18 mouse cellular contexts compared by ENCODE assay signal in the genomic region with DNA sequence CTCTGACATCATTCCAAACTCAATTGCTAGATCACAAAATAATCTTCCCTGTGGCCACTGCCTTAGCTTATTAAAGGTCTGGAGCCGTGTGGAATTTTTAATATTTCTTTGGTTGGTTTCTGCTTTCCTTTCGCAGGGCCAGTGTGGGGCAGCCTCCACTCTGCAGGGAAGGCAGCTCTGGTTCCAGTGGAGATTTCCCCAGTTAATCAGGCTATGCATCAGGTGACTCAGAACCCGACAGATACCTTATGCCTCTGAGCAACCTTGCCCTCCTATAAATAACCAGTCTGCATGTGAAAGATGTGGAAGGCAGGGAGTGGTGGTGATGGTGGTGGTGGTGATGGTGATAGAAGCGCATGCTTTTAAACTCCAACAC. TPM values are rescaled to one million over a fixed set of nuclear protein-coding genes. Genes with fewer than 3 reads are reported as not detected.
DNase-seq lines count a peak whose midpoint lies in the region; ATAC-seq lines count a peak whose summit lies in the region.
"Had no signal": no experiment of that assay in that cellular context is flagged by ENCODE, and none has a peak within 500 bp of the region (broad histone marks: within the 10 kb centered on the region; RNA-seq: fewer than 3 reads in every experiment).

No protein-coding gene starts in this region.

- peak overlapping the region; percentile 29; the same call in 1 of the 2 replicates for H3K27ac ChIP-seq in embryonic facial prominence, embryonic 13.5 days
- no peak overlapping the region for H3K27ac ChIP-seq in embryonic facial prominence, embryonic 10.5 days (replicated peaks)
- 0 out of 2 replicates have a peak overlapping the region, but pooled peaks have one; percentile 20 for H3K27ac ChIP-seq in neural tube, embryonic 13.5 days (replicated peaks)
- H3K27ac ChIP-seq in midbrain, embryonic 15.5 days, result peak overlapping the region; percentile 64
- H3K27ac ChIP-seq: left cerebral cortex, adult 2 months; neural tube, embryonic 12.5 days had no signal

- H3K4me3 ChIP-seq in embryonic facial prominence, embryonic 13.5 days, result no peak overlapping the region
- H3K4me3 ChIP-seq in embryonic facial prominence, embryonic 10.5 days, result no peak overlapping the region
- no peak overlapping the region for H3K4me3 ChIP-seq in neural tube, embryonic 13.5 days
- no peak overlapping the region for H3K4me3 ChIP-seq in midbrain, embryonic 15.5 days
- H3K4me3 ChIP-seq: heart, embryonic 12.5 days; left cerebral cortex, adult 2 months; megakaryocyte, embryonic 14.5 days; neural tube, embryonic 12.5 days had no signal

- no peak for DNase-seq in embryonic facial prominence, embryonic 10.5 days (ENCODE audit: low spot score)
- no peak for DNase-seq in neural tube, embryonic 10.5 days (ENCODE audit: extremely low spot score, low spot score)
- no peak for DNase-seq in embryo, embryonic 10 days (ENCODE audit: low spot score)
- DNase-seq in right cerebral cortex, postnatal 10 days (ENCODE audit: low spot score in 2 of 2), result no peak
- DNase-seq in layer of hippocampus, postnatal 14 days (ENCODE audit: low spot score in 2 of 2), result no peak
- DNase-seq: adrenal gland, adult 8-10 months; cerebellum, postnatal 14 days; gastrocnemius, postnatal 36 days; kidney, postnatal 36 days; lung, embryonic 14.5 days; thymus, postnatal 14 days had no signal

- ATAC-seq in embryonic facial prominence, embryonic 13.5 days (ENCODE audit: insufficient number of reproducible peaks, insufficient read depth, low FRiP score, low TSS enrichment, low read depth), result no peak
- ATAC-seq in neural tube, embryonic 13.5 days (ENCODE audit: low read depth), result 0 out of 2 replicates have a peak, but pooled peaks have one; percentile 3
- peak; percentile 37 for ATAC-seq in midbrain, embryonic 15.5 days (replicated peaks)

- H3K4me1 ChIP-seq in embryonic facial prominence, embryonic 13.5 days, result peaks cover 7% of the 10 kb centered on the region; the same call in 1 of the 2 replicates
- peaks cover 55% of the 10 kb centered on the region for H3K4me1 ChIP-seq in embryonic facial prominence, embryonic 10.5 days
- H3K4me1 ChIP-seq in neural tube, embryonic 13.5 days (replicated peaks), result peaks cover 31% of the 10 kb centered on the region
- H3K4me1 ChIP-seq in midbrain, embryonic 15.5 days, result 0 out of 2 replicates have a peak, but pooled peaks cover 12% of the 10 kb centered on the region
- H3K4me1 ChIP-seq: heart, embryonic 12.5 days; megakaryocyte, embryonic 14.5 days had no signal

- peak overlapping the region; percentile 12; the same call in 1 of the 2 replicates for H3K4me2 ChIP-seq in embryonic facial prominence, embryonic 13.5 days
- H3K4me2 ChIP-seq in neural tube, embryonic 13.5 days, result no peak overlapping the region
- H3K4me2 ChIP-seq in midbrain, embryonic 15.5 days, result 0 out of 2 replicates have a peak overlapping the region, but pooled peaks have one; percentile 9
- H3K4me2 ChIP-seq: heart, embryonic 12.5 days; lung, embryonic 14.5 days; neural tube, embryonic 12.5 days had no signal

- H3K27me3 ChIP-seq in embryonic facial prominence, embryonic 13.5 days, result no peaks in the 10 kb centered on the region
- 0 out of 2 replicates have a peak, but pooled peaks cover 3% of the 10 kb centered on the region for H3K27me3 ChIP-seq in embryonic facial prominence, embryonic 10.5 days (replicated peaks; ENCODE audit: low read depth, poor library complexity, severe bottlenecking)
- peaks cover 10% of the 10 kb centered on the region for H3K27me3 ChIP-seq in neural tube, embryonic 13.5 days
- H3K27me3 ChIP-seq in midbrain, embryonic 15.5 days (replicated peaks), result no peaks in the 10 kb centered on the region
- H3K27me3 ChIP-seq: neural tube, embryonic 12.5 days had no signal

- no peaks in the 10 kb centered on the region for H3K9me3 ChIP-seq in embryonic facial prominence, embryonic 13.5 days
- H3K9me3 ChIP-seq in embryonic facial prominence, embryonic 10.5 days, result no peaks in the 10 kb centered on the region
- H3K9me3 ChIP-seq in neural tube, embryonic 13.5 days, result no peaks in the 10 kb centered on the region
- no peaks in the 10 kb centered on the region for H3K9me3 ChIP-seq in midbrain, embryonic 15.5 days
- H3K9me3 ChIP-seq: heart, embryonic 12.5 days; megakaryocyte, embryonic 14.5 days; neural tube, embryonic 12.5 days had no signal

- no peak overlapping the region for H3K9ac ChIP-seq in embryonic facial prominence, embryonic 13.5 days
- H3K9ac ChIP-seq in neural tube, embryonic 13.5 days, result no peak overlapping the region
- H3K9ac ChIP-seq in midbrain, embryonic 15.5 days, result no peak overlapping the region
- H3K9ac ChIP-seq: heart, embryonic 12.5 days; lung, embryonic 14.5 days; neural tube, embryonic 12.5 days had no signal

- no peaks in the 10 kb centered on the region for H3K36me3 ChIP-seq in embryonic facial prominence, embryonic 13.5 days
- peaks cover 26% of the 10 kb centered on the region for H3K36me3 ChIP-seq in embryonic facial prominence, embryonic 10.5 days (replicated peaks)
- no peaks in the 10 kb centered on the region for H3K36me3 ChIP-seq in neural tube, embryonic 13.5 days
- no peaks in the 10 kb centered on the region for H3K36me3 ChIP-seq in midbrain, embryonic 15.5 days (replicated peaks)
- H3K36me3 ChIP-seq: heart, embryonic 12.5 days; neural tube, embryonic 12.5 days had no signal

- 69% methylated on average over 4 of the region's 4 CpGs for WGBS in embryonic facial prominence, embryonic 13.5 days
- WGBS in embryonic facial prominence, embryonic 10.5 days, result 82% methylated on average over 4 of the region's 4 CpGs
- WGBS in neural tube, embryonic 13.5 days, result 75% methylated on average over 4 of the region's 4 CpGs
- 66% methylated on average over 4 of the region's 4 CpGs for WGBS in midbrain, embryonic 15.5 days

RNA-seq across cellular contexts. Expression of gene Smoc1, which starts 7.4 kb away (rescaled TPM):
- polyA plus RNA-seq in embryonic facial prominence, embryonic 13.5 days (2015; fragmentation: Nextera tagmentation; extraction: Ambion mirVana), result 9.6 and 15.5 TPM in 2 replicates
- 25.1 and 27.1 TPM in 2 replicates for polyA plus RNA-seq in embryonic facial prominence, embryonic 10.5 days (2016; fragmentation: Nextera tagmentation; extraction: Ambion mirVana)
- polyA plus RNA-seq in neural tube, embryonic 13.5 days (2015; fragmentation: Nextera tagmentation; extraction: Ambion mirVana), result 9.2 and 10.5 TPM in 2 replicates
- polyA plus RNA-seq in midbrain, embryonic 15.5 days (2015; fragmentation: Nextera tagmentation; extraction: Ambion mirVana), result 27.8 and 29.9 TPM in 2 replicates
- 1 to 10 TPM; 8.3 to 8.7 TPM for total RNA-seq in layer of hippocampus, postnatal 14 days (2021)
